Mouse (Mus musculus) R1 (cell line): ENCODE data around the gene Hdac7.

Experiments
- DNase-seq: peaks from one replicate; pipeline ENCODE4 v3.0.0-alpha.2; 2018; ENCODE audit warnings: low read depth, low spot score

Gene Hdac7

GRCm38 (mm10) chr15:97746278-97746677 lies 98.0 kb downstream of the Hdac7 start:
- no peak for DNase-seq

- no peak for DNase-seq
These were observed 99.0 kb downstream of the Hdac7 start for GRCm38 (mm10) chr15:97745331-97745730.

GRCm38 (mm10) chr15:97744930-97745329 lies 99.4 kb downstream of the Hdac7 start:
- DNase-seq, result no peak

- DNase-seq, result no peak
These were observed 100.3 kb downstream of the Hdac7 start for GRCm38 (mm10) chr15:97743961-97744525.

- DNase-seq, result no peak
These were observed 101.1 kb downstream of the Hdac7 start for GRCm38 (mm10) chr15:97743210-97743609.
